Mouse (Mus musculus) stomach, postnatal 0 days (tissue): ENCODE measurements at regions not wholly inside any gene's neighbourhood (a gene's known extent, or its start where the extent isn't known, plus 50 kb on each side); places are given as distances from the start of the nearest gene placed in this dataset.

Experiments used
- ATAC-seq: fragments of 200-750 bp; cut with Nextera tagmentation; 2 replicates; pipeline ENCODE4 v1.8.0; 2017; ENCODE audit not compliant: low FRiP score, low TSS enrichment
- DNase-seq: peaks from one replicate; pipeline ENCODE4 v3.0.0-alpha.2; 2016; ENCODE audit warnings: low spot score
- H3K27ac ChIP-seq: fragments of 300-500 bp; sonication (generic); replicated peaks from 2 replicates; pipeline ENCODE4 v1.5.1; 2014; ENCODE audit warnings: mild to moderate bottlenecking, control low read depth
- H3K27me3 ChIP-seq: fragments of 300-500 bp; sonication (generic); 2 replicates; pipeline ENCODE4 v1.6.1; 2014; ENCODE audit warnings: low read length; ENCODE audit not compliant: control insufficient read depth, insufficient read depth
- H3K36me3 ChIP-seq: fragments of 300-500 bp; sonication (generic); 2 replicates; pipeline ENCODE4 v1.6.1; 2014; ENCODE audit warnings: low read length, mixed read lengths; ENCODE audit not compliant: control insufficient read depth, insufficient read depth
- H3K4me1 ChIP-seq: fragments of 300-500 bp; sonication (generic); replicated peaks from 2 replicates; pipeline ENCODE4 v1.6.1; 2014; ENCODE audit warnings: antibody characterized with exemption; ENCODE audit not compliant: control insufficient read depth, insufficient read depth
- H3K4me2 ChIP-seq: fragments of 300-500 bp; sonication (generic); replicated peaks from 2 replicates; pipeline ENCODE4 v1.6.1; 2014; ENCODE audit warnings: low read depth, mild to moderate bottlenecking, control low read depth, moderate library complexity
- H3K4me3 ChIP-seq: fragments of 300-500 bp; sonication (generic); 2 replicates; pipeline ENCODE4 v1.5.1; 2014; ENCODE audit warnings: low read depth, low read length, control low read depth
- H3K9ac ChIP-seq: fragments of 300-500 bp; sonication (generic); 2 replicates; pipeline ENCODE4 v1.6.1; 2014; ENCODE audit warnings: mild to moderate bottlenecking, low read length, control low read depth, mixed read lengths
- H3K9me3 ChIP-seq: fragments of 300-500 bp; sonication (generic); 2 replicates; pipeline ENCODE4 v1.6.1; 2016; ENCODE audit warnings: low read length; ENCODE audit not compliant: control insufficient read depth
- CTCF ChIP-seq: IDR thresholded peaks from 2 replicates; pipeline ENCODE4 v1.5.1; 2016; ENCODE audit warnings: antibody characterized with exemption, low read depth, mild to moderate bottlenecking, moderate library complexity
- EP300 ChIP-seq: optimal IDR thresholded peaks from 2 replicates; pipeline ENCODE3; 2016; ENCODE audit warnings: antibody characterized with exemption
- WGBS: fragments of 180-500 bp; shearing (Covaris S2); extraction: QIAGEN DNeasy Blood & Tissue Kit; methylation state at CpG from one replicate; pipeline ENCODE4 v1.1.7; 2014; 5-methylcytosine and 5-hydroxymethylcytosine counted together

DNA sequence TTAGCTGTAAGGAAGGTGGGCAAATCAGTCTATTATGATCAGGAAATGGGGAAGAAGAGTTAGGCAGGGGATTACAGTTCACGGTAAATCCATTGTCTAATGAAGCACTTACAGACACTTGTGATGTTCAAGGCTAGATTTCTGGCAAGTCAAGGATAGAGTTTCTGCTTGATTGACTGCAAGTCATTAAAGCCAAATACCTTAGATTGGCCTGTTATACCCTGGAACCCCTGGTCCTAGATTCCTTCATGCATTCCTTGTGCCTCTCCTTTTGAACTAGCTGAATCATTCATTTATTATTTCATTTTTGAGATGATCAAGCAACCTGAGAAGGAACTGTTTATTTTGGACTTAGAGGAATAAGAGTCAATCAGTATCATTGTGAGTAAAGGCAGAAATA, 597.9 kb downstream of the Ptprc start:
- 74% methylated on average over 1 of the region's 1 CpGs for WGBS
- no peaks in the 10 kb centered on the region for H3K9me3 ChIP-seq

DNA sequence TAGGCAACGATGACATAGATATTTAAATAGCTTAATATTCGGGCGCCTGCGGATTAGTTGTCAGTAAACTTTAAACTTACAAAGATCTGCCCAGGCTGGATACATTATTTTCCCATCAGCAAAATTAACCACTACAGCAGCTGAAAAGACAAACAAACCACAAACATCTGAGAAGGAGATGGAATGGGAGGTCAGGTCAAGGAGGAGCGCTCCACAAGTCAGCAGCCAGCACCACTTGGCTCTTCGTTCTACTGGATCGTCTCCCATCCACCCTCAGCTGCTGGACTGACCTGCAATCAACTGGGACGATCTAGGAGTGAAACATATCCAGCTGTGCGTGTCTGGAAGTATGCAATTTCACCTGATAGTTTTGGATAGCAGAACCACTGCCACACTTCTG, 599.3 kb downstream of the Ptprc start:
- no peak overlapping the region for H3K27ac ChIP-seq
- no peak overlapping the region for H3K4me2 ChIP-seq
- no peak for DNase-seq
- no peak overlapping the region for H3K9ac ChIP-seq
- no peak for ATAC-seq
- no peaks in the 10 kb centered on the region for H3K9me3 ChIP-seq
- 73% methylated on average over 9 of the region's 9 CpGs for WGBS
- H3K4me1 ChIP-seq: no peaks in the 10 kb centered on the region
- H3K27me3 ChIP-seq: no peaks in the 10 kb centered on the region
- no peaks in the 10 kb centered on the region for H3K36me3 ChIP-seq
- TF ChIP-seq EP300: no peak
- H3K4me3 ChIP-seq: no peak overlapping the region

More for the DNA sequence above, 597.9 kb downstream of the Ptprc start:
- TF ChIP-seq EP300 (no peak), CTCF (no peak)
- Histone ChIP-seq H3K36me3 (no peaks in the 10 kb centered on the region), H3K4me3 (no peak overlapping the region), H3K27ac (no peak overlapping the region), H3K4me1 (no peaks in the 10 kb centered on the region), H3K27me3 (no peaks in the 10 kb centered on the region), H3K9ac (no peak overlapping the region), H3K4me2 (no peak overlapping the region)
- DNase-seq: no peak
- no peak for ATAC-seq

DNA sequence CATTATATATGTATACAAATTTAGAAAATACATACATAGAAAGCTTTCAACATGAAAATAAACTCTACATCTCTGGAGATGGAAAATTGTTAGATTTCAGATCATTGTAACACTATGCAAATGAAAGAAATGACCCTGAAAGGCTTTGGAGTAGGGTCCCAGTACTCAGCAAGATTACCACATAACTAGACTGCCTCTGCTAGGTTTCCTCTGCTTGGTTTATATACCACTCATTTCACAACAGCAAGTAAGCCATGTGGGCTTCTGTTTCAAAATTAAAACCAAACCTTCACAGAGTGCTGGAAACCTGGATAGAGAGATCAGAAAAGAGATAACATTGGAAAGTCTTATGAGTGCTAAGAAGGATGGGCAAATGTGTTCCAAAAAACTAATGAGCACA, 600.1 kb downstream of the Ptprc start:
- no peaks in the 10 kb centered on the region for H3K9me3 ChIP-seq
- DNase-seq (no peak), ATAC-seq (no peak)
- H3K9ac ChIP-seq: no peak overlapping the region
- no peak overlapping the region for H3K27ac ChIP-seq
- TF ChIP-seq EP300: no peak
- TF ChIP-seq CTCF: no peak
- no peaks in the 10 kb centered on the region for H3K4me1 ChIP-seq
- no peaks in the 10 kb centered on the region for H3K27me3 ChIP-seq
- H3K4me3 ChIP-seq: no peak overlapping the region
- H3K36me3 ChIP-seq: no peaks in the 10 kb centered on the region
- no peak overlapping the region for H3K4me2 ChIP-seq

DNA sequence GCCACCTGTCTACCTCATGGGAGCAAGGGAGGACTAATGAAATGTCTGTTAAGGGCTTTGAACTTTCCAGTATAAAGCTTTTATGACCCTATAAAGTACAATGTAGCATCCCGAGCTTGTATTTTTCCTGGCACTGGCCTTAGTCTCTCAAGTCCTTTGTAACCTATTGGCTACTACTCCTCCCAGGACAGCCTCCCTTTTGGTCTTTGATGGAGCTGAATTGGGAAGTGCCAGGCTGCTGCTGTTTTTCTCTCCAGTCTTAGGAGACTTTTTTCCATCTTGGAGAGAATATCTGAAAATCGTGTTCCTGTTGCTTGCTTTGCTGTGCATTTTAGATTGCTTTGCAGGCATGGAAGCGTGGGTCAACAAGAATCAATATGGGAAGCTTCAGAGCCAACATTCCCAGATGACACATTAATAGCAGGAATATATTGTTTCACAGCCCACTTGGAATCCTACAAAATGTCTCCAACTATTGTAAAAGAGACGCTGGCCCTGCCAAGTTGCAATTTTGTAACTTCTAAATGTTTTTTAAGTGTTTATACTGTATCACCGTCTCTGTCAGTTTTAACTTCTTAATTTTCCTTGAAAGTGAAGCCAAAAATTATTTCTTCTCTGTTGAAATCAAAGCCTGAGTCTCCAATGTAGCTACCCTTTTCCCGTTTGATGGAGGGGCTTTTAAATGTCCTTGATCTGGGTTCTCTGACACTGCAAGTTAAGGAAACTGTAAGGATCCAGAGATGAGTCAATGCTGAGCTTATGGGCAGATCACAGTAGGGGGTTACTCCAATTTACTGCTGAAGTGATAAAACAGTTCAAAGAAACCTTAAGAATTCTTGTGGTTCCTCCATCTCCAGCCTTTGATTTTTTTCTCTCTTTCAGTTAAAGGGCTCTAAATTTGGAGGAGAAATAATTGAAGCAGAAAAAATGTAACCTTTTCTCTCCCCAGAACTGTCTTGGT, 603.3 kb downstream of the Ptprc start:
- Histone ChIP-seq H3K36me3 (no peaks in the 10 kb centered on the region), H3K27me3 (no peaks in the 10 kb centered on the region), H3K27ac (no peak overlapping the region), H3K4me3 (no peak overlapping the region), H3K4me2 (no peak overlapping the region), H3K9me3 (no peaks in the 10 kb centered on the region), H3K9ac (no peak overlapping the region), H3K4me1 (no peaks in the 10 kb centered on the region)
- no peak for ATAC-seq
- TF ChIP-seq CTCF: no peak
- TF ChIP-seq EP300: no peak
- DNase-seq: no peak
- WGBS: 58% methylated on average over 6 of the region's 6 CpGs

DNA sequence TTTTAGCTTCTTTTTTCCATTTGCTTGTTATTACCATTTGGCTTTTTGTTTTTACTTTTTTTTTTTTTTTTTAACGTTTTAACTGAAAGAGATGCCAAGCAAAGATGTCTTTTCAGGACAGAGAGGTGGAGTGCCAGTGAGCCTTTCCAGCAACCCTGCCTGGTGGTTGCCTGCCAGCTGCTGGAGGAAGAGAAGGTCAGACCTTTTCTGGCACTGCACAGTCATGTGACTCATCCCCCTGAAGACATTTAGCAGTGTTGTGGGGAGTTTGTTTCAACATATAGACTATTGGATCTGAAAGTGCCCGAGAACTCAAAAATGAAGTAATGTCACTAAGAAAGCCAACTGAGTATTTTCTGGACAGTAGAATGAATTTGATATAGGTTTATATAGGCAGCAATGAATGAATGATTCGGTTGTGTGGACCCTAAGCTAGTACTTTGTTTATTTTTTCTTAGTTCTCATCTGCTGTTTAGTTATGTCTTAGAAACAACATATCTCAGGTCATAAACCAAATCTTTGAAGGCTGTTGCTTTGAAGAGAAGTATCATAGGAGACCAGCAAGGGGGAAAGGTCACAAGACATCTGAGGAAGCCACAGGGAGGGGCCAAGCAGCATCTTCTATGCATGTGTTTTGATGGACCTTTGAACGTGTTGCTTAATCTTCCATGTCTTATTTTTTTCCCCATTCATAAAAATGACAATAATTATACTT, 604.2 kb downstream of the Ptprc start:
- H3K9ac ChIP-seq: no peak overlapping the region
- WGBS: 57% methylated on average over 4 of the region's 4 CpGs
- TF ChIP-seq CTCF (no peak), EP300 (no peak)
- H3K4me2 ChIP-seq: no peak overlapping the region
- DNase-seq (no peak), ATAC-seq (no peak)
- no peak overlapping the region for H3K27ac ChIP-seq
- no peaks in the 10 kb centered on the region for H3K4me1 ChIP-seq
- no peaks in the 10 kb centered on the region for H3K36me3 ChIP-seq
- no peaks in the 10 kb centered on the region for H3K27me3 ChIP-seq
- no peaks in the 10 kb centered on the region for H3K9me3 ChIP-seq
- H3K4me3 ChIP-seq: no peak overlapping the region

DNA sequence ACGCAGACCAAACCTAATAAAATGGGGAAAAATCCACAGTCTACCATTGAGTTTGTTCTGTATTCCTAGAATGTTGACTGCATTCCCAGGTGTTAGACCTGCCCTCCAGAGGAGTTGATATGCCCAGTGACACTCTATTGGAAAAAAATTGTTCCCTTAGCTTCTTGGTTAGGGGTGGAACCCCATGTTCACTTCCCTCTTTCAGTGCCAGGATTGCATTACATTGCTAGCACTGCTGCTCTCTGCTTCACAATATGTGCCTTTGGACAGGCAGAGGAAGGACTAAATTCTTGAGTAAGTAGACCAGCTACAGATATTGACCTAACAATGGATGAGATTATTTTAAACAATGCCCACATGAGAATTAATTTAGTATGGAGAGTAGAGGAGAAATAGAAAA, 607.3 kb upstream of the Nr5a2 start:
- no peaks in the 10 kb centered on the region for H3K36me3 ChIP-seq
- no peaks in the 10 kb centered on the region for H3K27me3 ChIP-seq
- DNase-seq (no peak), ATAC-seq (no peak)
- no peaks in the 10 kb centered on the region for H3K9me3 ChIP-seq
- WGBS: 98% methylated on average over 1 of the region's 1 CpGs
- TF ChIP-seq EP300 (no peak), CTCF (no peak)
- H3K9ac ChIP-seq: no peak overlapping the region
- H3K4me1 ChIP-seq: no peaks in the 10 kb centered on the region
- H3K4me2 ChIP-seq: no peak overlapping the region
- H3K27ac ChIP-seq: no peak overlapping the region
- no peak overlapping the region for H3K4me3 ChIP-seq
